Mouse (Mus musculus) hindbrain, embryonic 15.5 days (tissue): Measurements from ENCODE around the gene Dtx3l. TPM values are rescaled to one million over a fixed set of nuclear protein-coding genes. Genes with fewer than 3 reads are reported as not detected.
"Not testable (repeated sequence)": the region's sequence is repeated elsewhere in the genome, so short reads cannot be mapped to it uniquely, and the experiment has no call there.

Experiments
- ATAC-seq: fragments of 200-750 bp; cut with Nextera tagmentation; 2 replicates; pipeline ENCODE4 v1.8.0; 2017; ENCODE audit warnings: low read depth, moderate number of reproducible peaks, moderate TSS enrichment; ENCODE audit not compliant: low FRiP score
- H3K27ac ChIP-seq: fragments of 300-500 bp; sonication (generic); replicated peaks from 2 replicates; pipeline ENCODE4 v1.5.1; 2015; ENCODE audit warnings: mild to moderate bottlenecking, inconsistent platforms
- H3K27me3 ChIP-seq: fragments of 300-500 bp; sonication (generic); 2 replicates; pipeline ENCODE4 v1.6.1; 2015; ENCODE audit warnings: control low read depth, inconsistent platforms
- H3K36me3 ChIP-seq: fragments of 300-500 bp; sonication (generic); 2 replicates; pipeline ENCODE4 v1.6.1; 2015; ENCODE audit warnings: control low read depth, inconsistent platforms
- H3K4me1 ChIP-seq: fragments of 300-500 bp; sonication (generic); replicated peaks from 2 replicates; pipeline ENCODE4 v1.6.1; 2015; ENCODE audit warnings: control low read depth, inconsistent platforms
- H3K4me2 ChIP-seq: fragments of 300-500 bp; sonication (generic); 2 replicates; pipeline ENCODE4 v1.6.1; 2015; ENCODE audit warnings: moderate library complexity, mild to moderate bottlenecking, inconsistent platforms
- H3K4me3 ChIP-seq: fragments of 300-500 bp; sonication (generic); 2 replicates; pipeline ENCODE4 v1.5.1; 2015; ENCODE audit warnings: mild to moderate bottlenecking, inconsistent platforms
- H3K9ac ChIP-seq: fragments of 300-500 bp; sonication (generic); 2 replicates; pipeline ENCODE4 v1.6.1; 2015; ENCODE audit warnings: inconsistent platforms
- H3K9me3 ChIP-seq: fragments of 300-500 bp; sonication (generic); 2 replicates; pipeline ENCODE4 v1.6.1; 2016; ENCODE audit warnings: control low read depth, inconsistent platforms
- WGBS: fragments of 180-500 bp; shearing (Covaris S2); methylation state at CpG from one replicate; pipeline ENCODE4 v1.1.7; 2015; 5-methylcytosine and 5-hydroxymethylcytosine counted together
- polyA plus RNA-seq: library from polyadenylated mRNA; unstranded; fragments of >200 nt; fragmentation: Nextera tagmentation; extraction: Ambion mirVana; gene quantifications from 2 replicates; pipeline ENCODE4 v1.2.1, GENCODE M21; 2015

Dtx3l gene
- polyA plus RNA-seq, 1 experiment from 2014 or later = 1.5 TPM

- Histone ChIP-seq H3K36me3 (no peaks in the 10 kb centered on the region), H3K9me3 (no peaks in the 10 kb centered on the region), H3K4me3 (no peak overlapping the region), H3K27me3 (no peaks in the 10 kb centered on the region), H3K27ac (no peak overlapping the region), H3K4me1 (no peaks in the 10 kb centered on the region), H3K9ac (no peak overlapping the region), H3K4me2 (no peak overlapping the region)
- WGBS = 84% methylated on average over 6 of the region's 6 CpGs
- ATAC-seq = no peak
Observed at GRCm38 (mm10) chr16:35903014-35903640, 35.8 kb downstream of the Dtx3l start.

DNA sequence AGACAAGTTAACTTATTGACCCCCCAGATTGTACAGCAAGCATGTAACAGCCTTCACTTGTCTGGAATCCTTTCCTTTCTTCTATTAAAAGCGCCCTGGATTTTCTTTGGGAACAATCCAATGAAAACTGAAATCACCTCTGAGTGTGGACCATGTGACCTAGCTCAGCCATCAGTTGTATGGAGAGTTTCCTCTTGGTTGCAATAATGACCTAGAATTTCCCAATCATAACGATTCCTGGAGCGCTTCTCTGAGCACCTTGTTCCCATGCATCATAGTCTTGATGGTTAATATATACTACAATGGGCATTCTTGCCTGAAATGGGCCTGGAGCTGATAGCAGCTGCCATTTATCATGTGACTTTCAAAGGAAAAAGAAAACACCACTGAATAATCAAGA, 38.4 kb downstream of the Dtx3l start:
- WGBS = 87% methylated on average over 3 of the region's 3 CpGs
- Histone ChIP-seq H3K4me3 (no peak overlapping the region), H3K27ac (no peak overlapping the region), H3K9me3 (peaks cover 9% of the 10 kb centered on the region; the same call in 1 of the 2 replicates), H3K9ac (no peak overlapping the region), H3K4me1 (no peaks in the 10 kb centered on the region), H3K27me3 (no peaks in the 10 kb centered on the region), H3K36me3 (no peaks in the 10 kb centered on the region), H3K4me2 (no peak overlapping the region)
- no peak for ATAC-seq

DNA sequence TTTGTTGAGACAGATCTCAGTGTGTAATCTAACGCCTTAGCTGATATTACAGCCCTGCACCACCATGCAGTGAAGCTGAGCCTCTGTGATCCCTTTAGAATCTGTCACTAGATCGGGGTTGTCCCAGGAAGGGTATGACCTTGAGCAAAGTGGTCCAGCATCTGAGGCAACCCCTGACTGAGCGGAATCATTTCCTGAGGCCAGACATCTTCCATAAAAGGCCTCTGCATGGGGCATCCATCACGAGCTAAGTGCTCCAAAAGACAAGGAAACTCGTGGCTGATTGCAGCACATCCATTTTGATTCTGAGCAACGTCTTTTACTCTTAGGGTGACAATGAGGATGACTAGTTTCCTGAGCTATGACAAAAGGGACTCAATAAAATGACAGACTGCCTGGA, 44.0 kb downstream of the Dtx3l start:
- ATAC-seq = no peak
- Histone ChIP-seq H3K9me3 (peaks cover 9% of the 10 kb centered on the region; the same call in 1 of the 2 replicates), H3K4me1 (no peaks in the 10 kb centered on the region), H3K4me3 (no peak overlapping the region), H3K27me3 (no peaks in the 10 kb centered on the region), H3K4me2 (no peak overlapping the region), H3K9ac (no peak overlapping the region), H3K27ac (no peak overlapping the region), H3K36me3 (no peaks in the 10 kb centered on the region)
- 48% methylated on average over 6 of the region's 6 CpGs for WGBS

DNA sequence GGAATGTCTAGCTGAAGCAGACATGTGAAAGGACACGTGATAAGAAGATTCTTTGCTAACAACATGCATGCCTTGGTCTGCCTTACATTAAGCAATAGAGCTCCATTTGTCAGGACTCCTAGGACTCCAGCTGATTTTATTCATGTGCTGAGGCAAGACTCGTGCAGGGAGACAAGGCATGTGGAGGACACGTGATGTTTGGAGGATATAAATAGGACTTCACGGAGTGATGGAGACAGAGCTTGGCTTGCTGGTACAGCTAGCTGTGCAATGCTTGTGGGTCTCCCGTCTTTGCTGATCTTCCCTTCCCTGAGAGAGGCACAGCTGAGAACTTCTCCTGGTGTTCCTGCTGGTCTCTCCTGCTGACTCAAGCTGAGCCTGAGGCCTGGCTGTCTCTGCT, 47.3 kb downstream of the Dtx3l start:
- not testable (repeated sequence) for H3K27ac ChIP-seq, H3K36me3 ChIP-seq, H3K9me3 ChIP-seq, ATAC-seq, H3K4me1 ChIP-seq, H3K9ac ChIP-seq, H3K27me3 ChIP-seq, H3K4me3 ChIP-seq, H3K4me2 ChIP-seq
- 75% methylated on average over 5 of the region's 5 CpGs for WGBS

DNA sequence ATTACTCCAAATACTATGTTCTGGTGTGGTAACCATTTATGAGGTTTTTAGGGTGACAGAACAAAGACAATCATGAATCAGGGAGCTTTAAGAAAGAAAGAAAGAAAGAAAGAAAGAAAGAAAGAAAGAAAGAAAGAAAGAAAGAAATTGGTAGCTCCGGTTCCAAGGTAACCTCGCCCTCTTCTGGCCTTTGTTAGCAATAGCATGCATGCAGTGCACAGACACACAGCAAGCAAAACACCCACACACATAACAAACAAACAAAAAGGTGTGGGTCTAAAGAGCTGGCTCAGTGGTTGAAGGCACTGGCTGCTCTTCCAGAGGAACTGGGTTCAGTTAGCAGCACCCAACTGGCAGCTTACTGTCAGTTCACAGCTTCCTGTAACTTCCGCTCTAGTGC, 48.3 kb downstream of the Dtx3l start:
- no peaks in the 10 kb centered on the region for H3K36me3 ChIP-seq
- no peak overlapping the region for H3K4me3 ChIP-seq
- H3K9me3 ChIP-seq = no peaks in the 10 kb centered on the region
- ATAC-seq = no peak
- H3K9ac ChIP-seq = no peak overlapping the region
- no peak overlapping the region for H3K27ac ChIP-seq
- 66% methylated on average over 3 of the region's 3 CpGs for WGBS
- no peaks in the 10 kb centered on the region for H3K4me1 ChIP-seq
- H3K27me3 ChIP-seq = no peaks in the 10 kb centered on the region
- no peak overlapping the region for H3K4me2 ChIP-seq

GRCm38 (mm10) chr16:35888910-35889309, 50.0 kb downstream of the Dtx3l start:
- 94% methylated on average over 5 of the region's 5 CpGs for WGBS
- no peak overlapping the region for H3K9ac ChIP-seq
- no peak overlapping the region for H3K27ac ChIP-seq
- H3K36me3 ChIP-seq = no peaks in the 10 kb centered on the region
- H3K4me2 ChIP-seq = no peak overlapping the region
- no peaks in the 10 kb centered on the region for H3K9me3 ChIP-seq
- no peaks in the 10 kb centered on the region for H3K27me3 ChIP-seq
- H3K4me1 ChIP-seq = no peaks in the 10 kb centered on the region
- H3K4me3 ChIP-seq = no peak overlapping the region
- no peak for ATAC-seq

GRCm38 (mm10) chr16:35888174-35888573, 50.8 kb downstream of the Dtx3l start:
- no peaks in the 10 kb centered on the region for H3K9me3 ChIP-seq
- WGBS = 79% methylated on average over 7 of the region's 7 CpGs

More at GRCm38 (mm10) chr16:35888174-35888573, 50.8 kb downstream of the Dtx3l start:
- no peaks in the 10 kb centered on the region for H3K4me1 ChIP-seq
- no peak overlapping the region for H3K27ac ChIP-seq
- no peak for ATAC-seq
- H3K27me3 ChIP-seq = no peaks in the 10 kb centered on the region
- no peaks in the 10 kb centered on the region for H3K36me3 ChIP-seq
- H3K9ac ChIP-seq = no peak overlapping the region
- no peak overlapping the region for H3K4me2 ChIP-seq
- H3K4me3 ChIP-seq = no peak overlapping the region

Other genes with a start within 250 kb of the Dtx3l start
- gene Dirc2, start 169.8 kb downstream of the Dtx3l start, polyA plus RNA-seq = 33.9 and 34.8 TPM in 2 replicates
- 14.5 and 17.1 TPM in 2 replicates for gene Hspbap1, start 168.8 kb downstream of the Dtx3l start, polyA plus RNA-seq
- gene Parp14, start 67.6 kb downstream of the Dtx3l start, polyA plus RNA-seq = 0.34 and 0.77 TPM in 2 replicates
- 1.8 and 2.8 TPM in 2 replicates for gene Parp9, start 681 bp downstream of the Dtx3l start, polyA plus RNA-seq
- 67.7 and 72.9 TPM in 2 replicates for gene Kpna1, start 39.6 kb upstream of the Dtx3l start, polyA plus RNA-seq
- 12.3 and 12.4 TPM in 2 replicates for gene Wdr5b, start 102.0 kb upstream of the Dtx3l start, polyA plus RNA-seq
- 138 and 151 TPM in 2 replicates for gene Fam162a, start 132.4 kb upstream of the Dtx3l start, polyA plus RNA-seq
- 27.6 and 28.8 TPM in 2 replicates for gene Ccdc58, start 132.5 kb upstream of the Dtx3l start, polyA plus RNA-seq
- gene Csta1, start 192.1 kb upstream of the Dtx3l start, polyA plus RNA-seq = 0.06 TPM in 1 of 2 replicates, not detected in the other
- not detected in 2 replicates for gene Stfa2l1, start 217.7 kb upstream of the Dtx3l start, polyA plus RNA-seq
- gene Gm5483, start 245.1 kb upstream of the Dtx3l start, polyA plus RNA-seq = 0.62 and 0.67 TPM in 2 replicates